Mouse (Mus musculus) layer of hippocampus, postnatal 25 days (tissue): ENCODE results near the gene Grxcr1. TPM values are rescaled to one million over a fixed set of nuclear protein-coding genes. Genes with fewer than 3 reads are reported as not detected.

Source experiments
- DNase-seq, 2 experiments: peaks; one replicate each; pipeline ENCODE4 v3.0.0; 2022; ENCODE audit warnings: mixed read lengths in 2 of 2, low spot score in 1 of 2; ENCODE audit errors: extremely low spot score in 1 of 2
- total RNA-seq, 2 experiments: library from RNA; stranded (reverse); gene quantifications; 2 replicates each; pipeline ENCODE4 v1.2.3; 2021

The Grxcr1 gene
- total RNA-seq, 2 experiments from 2014 or later = not detected

DNA sequence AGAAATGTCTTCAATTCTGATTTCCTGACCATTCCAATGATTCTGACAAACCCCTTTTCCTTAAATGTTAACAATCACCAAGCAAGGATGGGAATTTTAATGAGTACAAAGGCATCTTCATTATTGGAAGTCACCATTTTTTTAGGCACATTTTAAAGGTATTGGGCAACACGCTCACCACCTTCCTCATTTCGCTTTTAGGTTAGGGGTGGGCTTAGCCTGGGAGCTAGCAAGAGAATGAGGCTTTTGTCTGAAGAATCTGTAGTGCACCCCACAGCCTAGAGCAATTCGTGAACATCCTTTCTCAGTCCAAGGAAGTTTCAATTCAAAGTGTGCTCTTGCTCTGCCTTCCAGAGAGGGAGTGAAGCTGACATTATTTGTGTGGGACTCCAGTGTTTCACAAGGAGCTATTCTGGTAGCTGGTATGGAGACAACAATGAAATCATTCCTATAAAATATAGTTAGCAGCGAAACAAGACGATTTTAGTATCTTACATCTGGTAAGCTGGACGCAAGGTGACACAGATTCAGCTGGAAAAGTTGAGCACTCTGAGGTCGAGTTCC lies 55.0 kb downstream of the Grxcr1 start:
- DNase-seq = no peak

DNA sequence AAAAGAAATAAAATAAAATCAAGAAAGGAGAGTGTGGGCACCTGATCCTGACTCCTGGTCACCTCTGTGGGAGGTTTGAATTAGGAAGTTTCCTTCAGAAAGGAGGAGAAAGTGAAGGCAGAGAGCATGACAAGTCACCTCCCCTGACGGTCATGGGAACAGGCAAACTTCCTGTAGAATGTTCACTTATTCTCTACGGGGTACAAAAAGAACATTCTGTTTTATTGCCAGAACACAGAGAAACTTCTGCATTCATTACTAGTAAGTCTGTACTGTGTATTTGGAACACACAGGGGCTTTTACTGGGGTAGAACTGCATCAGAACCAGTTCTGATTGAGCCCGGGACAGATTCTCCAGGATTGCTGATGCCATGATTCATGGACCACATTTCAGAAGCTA lies 55.5 kb downstream of the Grxcr1 start:
- no peak for DNase-seq

DNA sequence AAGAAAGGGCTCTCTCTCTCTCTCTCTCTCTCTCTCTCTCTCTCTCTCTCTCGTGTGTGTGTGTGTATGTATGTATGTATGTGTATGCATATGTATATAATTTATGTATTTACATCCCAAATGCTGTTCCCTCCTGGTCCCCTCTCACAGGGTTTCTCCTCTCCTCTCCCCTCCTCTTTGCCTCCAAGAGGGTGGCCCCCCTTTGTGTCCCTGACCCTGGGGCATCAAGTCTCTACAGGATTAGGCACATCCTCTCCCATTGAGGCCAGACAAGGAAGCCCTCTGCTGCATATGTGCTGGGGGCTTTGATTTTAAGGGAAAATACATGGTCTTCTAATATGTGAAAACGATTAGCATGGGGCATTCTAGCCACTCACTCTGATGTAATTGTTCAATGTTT lies 61.5 kb downstream of the Grxcr1 start:
- no peak for DNase-seq

DNA sequence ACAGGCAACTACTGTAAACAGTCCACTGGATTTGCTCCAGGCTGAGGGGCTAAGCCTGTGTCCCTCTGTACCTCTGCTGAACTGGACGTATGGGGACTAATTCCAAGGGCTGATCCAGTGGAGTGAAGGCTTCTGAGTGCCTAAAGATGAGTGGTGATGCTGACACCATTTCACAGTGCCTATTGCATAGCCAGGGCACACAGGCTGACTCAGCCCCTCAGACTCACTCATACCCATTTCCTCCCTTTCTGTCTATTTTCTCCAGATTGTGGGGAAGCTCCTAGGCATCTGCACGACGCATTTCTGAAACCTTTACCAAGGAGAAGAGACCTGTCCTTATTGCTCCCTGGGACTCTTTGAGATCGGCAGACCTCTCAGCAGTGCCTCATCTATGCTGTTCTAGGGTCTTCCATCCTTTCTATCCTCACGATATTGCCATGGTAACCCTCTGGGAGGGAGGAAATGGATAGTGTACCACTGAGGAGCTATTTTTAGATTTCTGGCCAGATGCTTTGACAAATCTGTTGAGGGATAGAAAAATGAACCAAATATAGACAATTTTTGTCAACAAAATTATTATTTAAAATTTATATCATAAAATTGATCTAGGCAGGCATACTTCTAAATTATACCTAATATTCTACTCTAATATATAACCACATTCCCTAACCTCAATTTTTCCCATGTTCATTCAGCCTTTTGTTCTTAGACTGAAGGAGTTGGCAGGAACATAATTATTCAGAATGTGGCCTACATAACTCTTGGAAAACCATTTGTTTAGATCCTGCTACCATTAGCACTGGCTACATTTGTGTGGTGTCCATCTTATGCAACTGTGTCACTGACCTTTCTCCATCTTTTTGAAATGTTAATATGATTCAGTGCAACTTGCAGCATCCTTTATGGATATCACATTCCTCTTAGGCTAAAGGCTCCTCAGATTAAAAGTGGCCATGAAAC lies 66.3 kb downstream of the Grxcr1 start:
- DNase-seq = no peak

DNA sequence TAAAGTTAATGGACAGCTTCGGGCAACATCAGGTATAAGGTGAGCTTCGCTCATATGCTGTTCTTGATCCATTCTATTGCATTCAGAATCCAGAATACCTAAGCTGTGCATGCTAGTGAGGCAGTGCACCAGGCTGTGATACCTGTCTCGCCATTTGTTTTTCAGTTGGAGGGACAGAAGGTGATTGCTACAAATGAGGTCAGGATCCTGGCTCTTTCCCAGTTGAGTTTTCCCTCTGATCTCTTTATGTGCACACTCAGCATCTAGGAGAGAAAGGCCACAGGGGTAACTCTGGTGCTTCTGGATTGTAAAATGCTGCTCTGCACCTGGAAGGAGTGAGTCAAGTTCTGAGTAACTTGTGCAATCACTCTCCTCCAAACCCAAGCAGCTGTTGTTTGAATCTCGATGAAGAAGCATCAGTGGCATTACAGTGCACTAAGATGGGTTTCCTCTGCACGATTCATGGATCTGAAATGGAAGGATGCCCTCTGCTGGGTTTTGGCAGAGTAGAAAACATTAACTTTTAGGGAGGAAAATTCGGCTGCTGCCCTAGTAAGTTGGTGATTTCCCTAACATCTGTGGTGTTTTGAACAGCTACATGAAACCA lies 80.9 kb downstream of the Grxcr1 start:
- peak in 1 of 2 experiments; percentile 39 for DNase-seq

DNA sequence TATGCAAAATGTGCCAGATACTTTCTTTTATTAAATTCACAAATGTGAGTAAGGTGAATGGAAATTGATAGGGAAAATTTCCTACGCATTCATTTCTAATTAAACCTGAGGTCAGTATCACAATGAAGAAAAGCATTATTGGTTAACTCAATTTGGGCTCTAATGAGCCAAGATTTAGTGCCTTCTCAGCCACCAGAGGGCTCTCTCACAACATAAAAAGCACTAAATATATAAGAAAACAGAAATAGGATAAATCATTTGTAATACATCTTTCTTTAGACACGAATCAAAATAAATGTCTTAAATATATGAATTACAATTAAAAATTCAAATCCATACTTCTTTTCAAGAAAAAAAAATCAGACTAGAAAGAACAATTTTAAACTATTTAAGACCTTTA lies 89.2 kb downstream of the Grxcr1 start:
- DNase-seq = peak in 1 of 2 experiments; percentile 8

DNA sequence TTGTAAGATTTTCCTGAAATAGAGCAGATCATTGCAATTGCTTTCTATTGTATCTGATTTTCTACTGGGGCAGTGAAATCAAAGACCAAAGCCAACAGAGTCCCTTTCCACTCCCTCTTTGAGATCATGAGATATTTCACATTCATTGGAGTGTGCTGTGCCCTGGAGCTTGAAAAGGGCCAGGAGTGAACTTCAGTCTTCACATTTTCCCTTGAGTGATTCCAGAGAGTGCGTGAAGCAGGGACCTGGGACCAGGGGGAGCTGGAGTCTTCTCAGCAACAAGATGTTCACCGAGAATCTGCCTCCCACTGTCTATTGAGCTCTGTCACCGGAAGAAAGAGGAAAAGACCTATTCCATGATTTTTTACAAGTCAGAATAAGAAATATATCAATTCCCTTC lies 91.2 kb downstream of the Grxcr1 start:
- DNase-seq = no peak

DNA sequence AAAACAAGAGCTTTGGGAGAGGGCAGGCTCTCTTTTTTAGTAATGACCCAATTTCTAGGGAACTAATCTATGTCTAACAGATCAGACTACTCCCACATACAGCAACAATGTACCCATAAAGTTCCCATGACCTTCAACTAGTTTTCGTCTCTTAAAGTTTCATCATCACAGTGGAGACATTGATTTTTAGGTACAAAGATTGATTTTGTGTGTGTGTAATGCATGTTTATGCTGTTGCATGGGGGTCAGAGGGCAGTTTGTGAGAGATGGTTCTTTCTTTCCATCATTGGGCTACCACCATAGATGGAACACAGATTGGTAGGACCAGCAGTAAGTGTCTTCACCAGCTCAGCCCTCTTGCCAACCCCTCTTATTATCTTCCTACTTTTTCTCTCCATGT lies 93.8 kb downstream of the Grxcr1 start:
- DNase-seq = no peak

DNA sequence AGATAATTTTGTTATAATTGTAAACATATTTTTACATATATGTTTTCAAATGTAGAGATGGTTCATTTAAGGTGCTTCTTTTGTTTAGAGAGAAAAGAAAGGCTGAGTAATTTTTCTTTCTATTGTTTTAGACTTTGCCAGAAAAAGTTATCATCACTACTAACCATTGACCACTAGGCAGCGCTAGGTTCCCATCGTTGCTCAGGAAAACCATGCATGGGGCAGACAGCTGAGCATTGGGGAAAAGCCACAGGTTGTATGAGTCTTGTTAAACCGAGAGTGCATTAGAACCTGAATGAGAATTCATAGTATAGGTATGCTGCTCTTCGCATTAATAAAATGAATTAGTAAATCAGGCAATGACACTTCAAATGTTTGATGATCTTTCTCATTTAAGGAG lies 96.8 kb downstream of the Grxcr1 start:
- peak in 1 of 2 experiments; percentile 51 for DNase-seq

DNA sequence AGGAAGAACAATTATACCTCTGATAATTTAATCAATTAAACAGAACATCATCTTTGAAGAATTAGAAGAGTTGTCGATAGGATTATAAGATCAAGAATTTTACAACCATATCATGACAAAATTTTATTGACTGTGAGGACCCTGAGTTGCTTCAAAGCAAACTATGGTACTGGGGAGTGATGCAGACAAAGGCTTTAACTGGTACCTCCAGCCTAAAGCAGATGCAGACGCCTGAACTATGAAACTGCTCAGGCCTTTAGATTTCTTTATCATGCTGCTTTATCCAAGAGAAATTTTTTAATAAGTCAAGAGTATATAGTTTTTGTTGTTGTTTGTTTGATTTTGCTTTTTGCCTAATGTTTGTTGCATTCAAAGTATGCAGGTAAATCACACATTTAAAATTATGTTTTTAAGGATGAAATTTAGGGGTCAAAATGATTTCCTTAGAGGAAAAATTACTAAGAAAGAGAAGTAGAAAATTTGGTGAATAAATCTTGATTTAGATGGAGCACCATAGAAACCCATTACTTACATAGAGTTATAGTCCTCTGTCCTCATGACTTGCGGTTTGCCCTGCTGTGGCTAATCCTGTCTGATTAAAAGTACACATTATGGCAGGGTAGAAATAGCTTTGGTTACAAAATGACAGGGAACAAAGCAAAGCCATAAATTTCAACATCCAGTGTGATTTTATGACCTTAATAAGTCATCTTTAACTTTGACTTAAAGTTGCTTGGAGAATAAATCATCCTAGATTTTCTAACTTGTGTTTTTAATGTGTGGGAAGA lies 97.4 kb downstream of the Grxcr1 start:
- no peak for DNase-seq

DNA sequence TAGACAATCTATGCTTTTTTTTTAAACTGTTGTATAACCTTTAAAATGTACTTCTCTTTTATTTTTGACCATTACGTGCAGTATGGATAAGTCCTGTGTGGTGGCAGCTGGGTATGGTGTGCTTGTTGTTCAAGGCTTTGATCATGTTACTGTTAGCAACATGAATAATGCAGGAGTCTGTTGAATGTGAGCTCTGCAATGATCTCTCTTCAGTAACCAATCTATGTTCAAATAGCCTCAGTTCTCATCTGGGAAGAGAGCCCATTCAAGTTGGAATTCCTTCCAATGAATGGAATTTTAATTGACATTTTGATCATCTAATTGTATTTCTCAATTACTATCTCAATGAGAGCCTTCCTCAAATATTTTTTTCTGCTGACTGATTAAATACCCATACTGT lies 115.2 kb downstream of the Grxcr1 start:
- DNase-seq = no peak

DNA sequence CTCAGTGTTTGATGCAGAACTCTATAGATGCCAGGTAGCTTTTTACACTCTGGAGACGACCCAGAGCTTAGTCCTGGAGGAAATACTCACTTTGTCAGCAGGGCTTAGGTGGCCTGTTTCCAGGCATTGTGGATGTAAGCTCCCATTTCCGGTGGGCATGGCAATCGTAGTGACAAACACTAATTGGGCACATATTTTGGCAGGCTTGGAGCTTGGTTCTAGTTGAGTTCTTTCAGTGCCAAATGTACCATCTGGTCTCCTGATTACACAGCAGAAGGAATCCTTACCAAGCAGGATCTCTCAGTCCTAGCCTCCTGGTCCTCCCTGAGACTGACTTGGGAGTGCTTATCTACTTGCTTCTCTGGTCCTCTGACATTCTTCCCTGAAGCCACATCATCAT lies 118.3 kb downstream of the Grxcr1 start:
- peak in 1 of 2 experiments; percentile 4 for DNase-seq

DNA sequence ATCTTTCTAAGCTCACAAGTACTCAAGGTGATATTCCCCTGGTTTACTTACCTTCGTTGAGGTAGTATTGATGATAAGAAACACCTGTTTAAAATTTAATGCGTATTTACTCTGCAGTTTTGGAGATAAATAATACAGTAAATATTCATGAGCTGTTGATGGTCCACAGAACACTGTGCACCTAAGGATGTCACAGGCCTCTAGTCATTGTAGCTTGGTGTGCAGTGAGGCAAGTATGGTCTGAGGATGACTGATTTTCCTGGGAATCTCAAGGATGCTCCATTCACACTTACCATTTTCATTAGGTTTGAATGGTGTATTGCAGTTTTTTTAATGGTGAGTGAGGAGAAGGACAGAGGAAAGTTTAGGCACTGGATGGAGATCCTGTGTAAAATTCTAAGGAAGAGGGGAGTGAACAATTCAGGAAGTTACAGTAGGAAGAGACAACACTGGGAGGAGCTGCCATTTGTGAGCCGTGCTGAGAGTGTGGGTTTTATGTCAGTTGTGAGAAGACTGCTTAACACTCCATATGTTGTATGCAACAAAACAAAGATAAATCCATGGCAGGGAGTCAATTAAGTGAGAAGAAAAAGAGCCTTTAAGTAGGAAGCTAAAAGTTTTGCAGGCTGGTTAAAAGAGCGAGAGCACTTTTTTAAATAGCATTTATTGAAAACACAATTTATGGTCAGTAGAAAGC lies 118.9 kb downstream of the Grxcr1 start:
- DNase-seq = no peak

DNA sequence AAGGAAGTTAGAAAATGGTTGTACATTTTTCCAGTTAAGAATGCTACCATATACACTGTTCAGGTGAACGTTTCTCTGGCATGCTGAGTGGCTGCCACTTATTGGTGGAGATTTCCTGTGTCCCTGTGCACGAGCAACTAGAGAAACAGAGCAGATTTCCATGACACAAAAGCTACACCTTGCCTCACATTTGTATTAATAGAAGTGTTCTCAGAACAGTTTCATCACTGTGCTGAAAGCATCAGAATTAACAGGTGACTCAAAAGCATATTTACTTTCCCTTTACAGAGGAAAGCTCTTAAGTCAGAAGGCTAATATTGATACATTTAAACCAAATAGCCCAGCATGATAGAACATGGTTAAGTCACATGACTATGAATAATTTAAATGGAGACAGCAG lies 130.9 kb downstream of the Grxcr1 start:
- DNase-seq = no peak

DNA sequence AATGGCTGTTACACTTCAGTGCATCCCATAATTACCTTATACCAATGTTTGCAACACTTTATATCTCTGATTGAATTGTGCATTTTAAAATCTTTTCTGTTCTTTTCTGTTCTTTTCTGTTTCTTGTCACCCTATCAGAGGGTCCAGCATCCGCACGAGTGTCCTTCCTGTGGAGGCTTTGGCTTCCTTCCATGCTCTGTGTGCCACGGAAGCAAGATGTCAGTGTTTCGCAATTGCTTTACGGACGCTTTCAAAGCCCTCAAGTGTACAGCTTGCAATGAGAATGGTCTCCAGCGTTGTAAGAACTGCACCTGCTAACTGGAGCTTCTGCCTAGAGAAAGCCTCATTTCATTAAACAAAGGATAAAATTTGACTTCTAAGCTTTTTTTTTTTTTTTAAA lies 134.3 kb downstream of the Grxcr1 start:
- DNase-seq = no peak

Other genes with a start within 250 kb of the Grxcr1 start
- gene Atp8a1, start 184.4 kb upstream of the Grxcr1 start, total RNA-seq = 100 to 1,000 TPM; 162 to 182 TPM
- not detected for gene Gm5108, start 90.2 kb upstream of the Grxcr1 start, total RNA-seq
- gene Gm21905, start 85.4 kb upstream of the Grxcr1 start, total RNA-seq = not detected